Mouse (Mus musculus) v-Abl transformed pro-B cells (cell line): ENCODE results near the gene Tuba1a.
"Not testable (repeated sequence)": the region's sequence is repeated elsewhere in the genome, so short reads cannot be mapped to it uniquely, and the experiment has no call there.

Experiments used
- in situ Hi-C, 2 experiments: fragments of 400-800 bp; cut with MboI; formaldehyde crosslinking; loops; one replicate each; pipeline ENCODE4 v1.15.1; 2025; ENCODE audit not compliant: unreplicated experiment in 2 of 2

The Tuba1a gene

GRCm38 (mm10) chr15:98958901-98959420, 5.5 kb upstream of the Tuba1a start:
- in situ Hi-C loops = no loop called here

GRCm38 (mm10) chr15:98957475-98957874, 4.0 kb upstream of the Tuba1a start:
- in situ Hi-C loops = no loop called here

GRCm38 (mm10) chr15:98956000-98956399, 2.5 kb upstream of the Tuba1a start:
- in situ Hi-C loops = no loop called here

DNA sequence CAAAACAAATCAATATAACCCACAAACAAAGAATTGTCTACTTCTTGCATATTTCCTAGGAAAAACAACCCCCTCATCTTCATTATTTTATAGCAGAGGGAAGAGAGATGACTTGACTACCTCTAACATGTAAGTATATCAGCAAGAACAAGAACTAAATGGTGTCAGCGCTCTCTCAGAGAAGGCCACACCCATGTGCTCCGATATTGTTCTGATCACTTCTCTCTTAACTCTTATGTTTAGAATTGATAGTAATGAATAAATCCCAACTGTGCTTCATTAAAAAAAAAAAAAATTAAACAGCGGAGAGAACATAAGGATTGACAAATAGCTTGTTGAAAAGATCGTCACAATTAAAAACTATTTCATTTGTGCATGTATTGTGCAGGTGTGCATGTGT, 1.8 kb upstream of the Tuba1a start:
- in situ Hi-C loops = no loop called here

DNA sequence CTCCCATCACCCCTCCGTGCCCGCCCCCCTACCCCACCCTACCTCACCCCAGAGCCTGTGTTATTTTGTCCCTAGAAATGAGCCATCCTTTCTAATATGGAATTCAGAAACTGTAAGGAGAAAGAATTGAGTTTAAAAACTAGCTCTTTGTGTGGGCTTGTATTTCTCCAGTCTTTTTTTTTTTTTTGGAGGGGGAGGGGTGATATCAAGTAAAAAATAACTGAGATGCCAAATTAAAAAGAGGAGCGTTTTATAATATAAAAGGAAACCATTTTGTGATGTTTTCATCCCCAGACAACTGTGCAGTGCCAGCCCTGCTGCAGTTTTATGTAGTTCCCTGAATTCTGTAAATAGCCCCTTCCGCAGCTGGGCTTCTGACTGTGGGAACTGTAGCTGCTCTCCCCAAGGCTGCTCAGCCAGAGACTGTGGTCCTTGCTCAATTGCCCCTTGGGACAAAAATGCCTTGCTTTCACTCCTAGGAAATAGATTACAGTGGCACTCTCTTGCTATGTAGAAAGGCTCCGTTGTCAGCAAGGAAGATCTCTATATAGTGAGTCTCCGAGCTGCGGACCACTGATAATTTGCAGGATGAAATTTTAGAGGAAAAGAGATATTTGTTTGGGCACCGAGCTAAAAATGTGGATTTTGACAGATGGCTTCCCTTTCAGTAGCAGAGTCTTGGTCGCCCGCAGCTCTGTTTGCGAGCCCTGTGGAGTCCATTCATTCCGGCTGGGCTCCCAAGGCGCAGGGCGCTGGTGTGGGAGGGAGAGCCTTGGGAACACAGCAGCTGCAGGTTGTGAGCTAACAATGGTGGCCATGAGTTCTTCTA, 1.1 kb upstream of the Tuba1a start:
- in situ Hi-C loops = no loop called here

DNA sequence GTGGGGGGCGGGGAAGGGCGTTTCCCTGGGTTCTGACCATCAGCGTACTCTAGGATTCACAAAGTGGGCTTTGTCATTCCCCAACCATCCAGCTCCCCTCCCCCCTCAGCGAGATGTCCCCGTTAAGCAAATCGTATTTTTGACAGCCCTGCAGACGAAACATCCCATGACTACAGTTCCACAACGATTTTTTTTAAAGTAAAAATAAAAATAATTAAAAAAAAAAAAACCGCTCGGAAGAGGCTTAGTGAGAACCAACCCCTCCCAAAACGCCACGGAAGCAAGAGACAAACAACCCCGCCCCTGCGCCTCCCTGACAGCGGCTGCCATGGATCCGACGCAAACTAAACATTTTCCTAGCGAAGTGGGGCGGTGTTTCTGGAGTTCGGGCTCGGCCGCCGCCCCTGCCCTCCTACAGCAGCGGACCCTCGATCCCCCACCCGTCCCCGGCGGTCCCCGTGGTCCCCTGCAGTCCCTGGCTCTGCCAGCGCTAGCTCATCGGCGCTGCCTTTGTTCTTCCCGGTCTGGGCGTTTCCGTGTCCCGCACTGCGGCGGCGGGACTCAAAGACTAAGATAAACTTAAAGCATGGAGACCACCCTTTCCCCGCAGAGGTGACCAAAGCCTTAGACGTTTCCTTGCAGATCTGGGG, 627 bp downstream of the Tuba1a start:
- in situ Hi-C loops = no loop called here

GRCm38 (mm10) chr15:98952063-98952455, 1.4 kb downstream of the Tuba1a start:
- in situ Hi-C loops = no loop called here

DNA sequence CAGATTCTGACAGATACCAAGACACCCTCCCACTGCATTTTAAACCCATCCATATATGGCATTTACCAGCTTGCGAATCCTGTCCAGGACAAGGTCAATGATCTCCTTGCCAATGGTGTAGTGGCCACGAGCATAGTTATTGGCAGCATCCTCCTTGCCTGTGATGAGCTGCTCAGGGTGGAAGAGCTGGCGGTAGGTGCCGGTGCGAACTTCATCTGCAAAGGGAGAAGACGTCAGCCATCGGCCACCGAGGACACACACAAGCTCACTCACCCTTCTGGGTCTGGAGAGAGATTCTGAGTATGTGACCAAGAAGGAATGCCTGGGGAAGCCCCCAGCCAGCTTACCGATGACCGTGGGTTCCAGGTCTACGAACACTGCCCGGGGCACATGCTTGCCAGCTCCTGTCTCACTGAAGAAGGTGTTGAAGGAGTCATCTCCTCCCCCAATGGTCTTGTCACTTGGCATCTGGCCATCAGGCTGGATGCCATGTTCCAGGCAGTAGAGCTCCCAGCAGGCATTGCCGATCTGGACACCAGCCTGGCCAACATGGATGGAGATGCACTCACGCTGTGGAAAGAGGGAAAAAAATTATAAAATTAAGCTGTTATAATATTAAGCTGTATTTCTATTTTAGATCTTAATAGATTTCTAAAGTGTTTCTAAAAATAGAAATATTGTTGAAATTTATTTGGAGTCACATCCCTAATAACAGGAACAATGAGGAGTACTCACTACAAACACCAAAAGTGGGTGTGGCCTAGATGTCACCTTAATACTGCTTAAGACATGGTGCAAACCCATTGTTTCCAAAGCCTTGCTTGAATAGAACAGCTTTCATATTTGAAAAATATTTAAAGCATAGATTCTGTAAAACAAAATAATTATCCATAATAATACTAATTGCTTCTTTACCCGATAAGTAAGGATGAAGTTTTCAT, 2.1 kb downstream of the Tuba1a start:
- in situ Hi-C loops = not testable (repeated sequence)

DNA sequence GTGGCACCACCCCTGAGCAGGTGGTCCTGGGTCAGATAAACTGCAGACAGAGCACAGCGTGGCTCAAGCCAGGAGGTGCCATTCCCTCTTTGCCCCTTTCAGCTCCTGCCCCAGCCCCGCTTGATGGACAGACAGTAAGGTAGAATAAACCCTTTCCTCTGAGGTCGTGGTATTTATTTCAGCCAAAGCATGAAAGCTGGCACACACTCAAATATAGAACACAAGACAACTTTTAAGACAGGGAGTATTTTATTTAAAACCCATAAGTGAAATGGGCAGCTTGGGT, 4.0 kb downstream of the Tuba1a start:
- in situ Hi-C loops = loop anchor here in 1 of 2 experiments (5.0 kb wide), 1 partner anchor 33 kb away; no protein-coding TSS in a partner anchor

DNA sequence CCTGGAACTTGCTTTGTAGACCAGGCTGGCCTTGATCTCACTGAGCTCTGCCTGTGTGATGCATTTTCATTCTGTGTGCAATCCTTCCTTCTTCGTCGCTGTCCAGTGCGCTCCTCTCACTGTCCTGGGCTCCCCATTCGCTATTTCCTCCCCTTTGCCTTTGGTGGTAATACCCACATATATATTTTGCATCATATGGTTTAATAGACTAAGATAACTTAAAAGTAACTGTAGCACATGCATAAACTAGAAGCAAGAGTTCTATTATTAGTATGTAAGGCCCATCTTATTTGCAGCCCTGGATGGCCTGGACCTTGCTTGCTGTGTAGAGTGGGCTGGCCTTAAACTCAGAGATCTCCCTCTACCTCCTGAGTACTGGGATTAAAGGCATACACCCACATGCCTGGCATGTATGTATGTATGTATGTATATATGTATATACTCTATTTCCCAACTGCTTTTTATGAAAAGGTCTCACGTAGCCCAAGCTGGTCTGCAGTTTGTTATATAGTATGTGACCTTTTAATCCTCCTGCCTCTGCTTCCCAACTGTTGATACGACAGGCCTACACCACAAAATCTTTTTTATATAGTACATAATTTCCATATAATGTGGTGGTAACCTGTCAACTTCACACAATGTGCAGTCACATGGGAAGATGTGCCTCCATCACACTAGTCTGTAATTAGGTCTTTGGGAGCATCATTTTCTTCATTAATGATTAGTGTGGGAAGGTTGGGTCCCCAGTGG, 4.5 kb downstream of the Tuba1a start:
- in situ Hi-C loops = loop anchor here in 1 of 2 experiments (5.0 kb wide), 1 partner anchor 33 kb away; no protein-coding TSS in a partner anchor

DNA sequence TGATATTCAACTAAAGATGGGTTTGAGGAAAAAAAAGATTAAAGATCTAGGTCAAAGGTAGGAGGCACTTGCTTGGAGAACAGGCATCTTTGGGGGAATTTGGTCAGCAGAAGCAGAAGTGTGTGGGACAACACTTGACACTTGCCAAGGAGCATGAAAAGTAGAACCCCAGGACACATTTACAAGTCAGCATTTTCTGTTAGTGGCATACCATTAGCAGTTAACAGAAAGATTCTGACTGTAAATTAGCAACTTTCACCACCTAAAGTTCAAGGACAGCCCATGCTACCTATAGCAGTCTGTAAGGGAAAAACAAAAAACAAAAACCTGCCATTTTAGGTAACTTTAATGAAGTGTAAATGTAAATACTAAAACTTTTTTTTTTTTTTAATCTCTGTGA, 5.1 kb downstream of the Tuba1a start:
- in situ Hi-C loops = loop anchor here in 1 of 2 experiments (5.0 kb wide), 1 partner anchor 34 kb away; no protein-coding TSS in a partner anchor

DNA sequence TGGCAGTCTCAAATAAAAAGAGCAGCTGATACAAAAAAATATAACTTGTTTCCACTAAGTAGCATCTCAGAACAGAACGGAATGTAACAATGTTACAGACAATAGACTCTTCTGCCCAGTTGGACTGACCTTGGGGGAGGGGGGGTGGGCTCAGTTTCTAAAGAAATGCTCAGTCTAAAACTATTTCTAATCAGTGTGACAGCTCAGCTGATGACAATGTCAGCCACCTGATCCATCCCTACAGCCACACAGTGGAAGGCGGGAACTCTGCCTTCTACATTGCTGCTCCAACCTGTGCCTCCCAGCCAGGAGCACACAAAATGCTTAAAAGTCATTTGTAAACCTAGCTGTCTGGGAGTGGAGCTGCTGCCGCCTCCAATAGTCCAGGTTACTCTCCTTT, 5.6 kb downstream of the Tuba1a start:
- in situ Hi-C loops = loop anchor here in 1 of 2 experiments (5.0 kb wide), 1 partner anchor 34 kb away; no protein-coding TSS in a partner anchor

DNA sequence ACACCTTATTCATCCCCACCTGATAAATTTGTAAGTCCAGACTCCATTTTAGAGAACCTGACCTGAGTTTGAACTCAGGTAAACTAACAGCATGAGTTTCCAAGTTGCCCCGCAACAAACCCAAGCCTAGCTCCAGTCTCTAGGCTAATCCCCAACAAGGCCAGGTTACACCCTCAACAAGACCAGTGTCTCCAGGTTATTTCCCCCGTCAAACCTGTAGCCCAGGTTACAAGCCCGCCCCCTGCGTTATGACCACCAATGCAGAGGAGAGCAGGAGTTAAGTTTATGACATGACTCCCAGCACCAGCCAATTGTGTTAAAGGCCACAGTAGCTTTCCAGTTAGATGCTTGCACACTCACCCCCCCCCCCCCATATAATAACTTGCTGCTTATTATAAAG, 10.4 kb downstream of the Tuba1a start:
- in situ Hi-C loops = no loop called here

DNA sequence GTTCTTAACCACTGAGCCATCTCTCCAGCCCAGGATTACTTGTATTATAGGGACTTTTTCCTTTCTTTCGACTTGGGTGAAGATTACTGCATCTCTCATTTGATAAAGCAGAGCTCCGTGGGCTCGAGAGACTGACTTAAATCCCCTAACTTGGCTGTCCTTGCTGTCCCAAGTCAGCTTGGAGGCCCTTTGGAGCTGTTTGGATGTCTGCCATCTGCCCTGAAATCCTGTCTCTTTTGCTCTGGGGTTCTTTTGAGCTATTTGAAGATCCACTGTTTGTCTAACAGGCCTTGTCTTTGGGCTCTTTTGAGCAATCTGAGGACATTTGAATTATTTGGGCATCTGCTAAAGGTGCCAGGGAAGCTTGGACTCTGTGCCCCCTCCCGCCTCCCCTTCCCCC, 11.4 kb downstream of the Tuba1a start:
- in situ Hi-C loops = no loop called here

DNA sequence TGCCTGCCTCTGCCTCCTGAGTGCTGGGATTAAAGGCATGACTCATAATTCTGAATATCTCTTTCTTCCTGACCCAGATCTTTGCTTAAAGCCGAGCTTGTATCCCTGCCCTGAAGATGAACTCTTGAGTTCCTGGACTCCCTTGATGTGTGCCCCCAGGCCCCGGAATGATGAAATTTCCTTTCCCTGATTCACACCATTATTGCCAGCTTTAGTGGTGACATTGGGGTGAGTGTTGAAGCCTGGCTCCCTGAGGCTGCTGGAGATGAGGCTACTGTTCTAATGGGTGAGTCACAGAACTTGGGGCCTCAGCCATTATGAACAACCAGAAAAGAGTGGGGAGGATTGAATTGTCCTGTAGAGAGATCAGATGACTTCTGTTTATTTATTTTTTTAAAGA, 12.0 kb downstream of the Tuba1a start:
- in situ Hi-C loops = no loop called here

- in situ Hi-C loops = no loop called here
Measured at GRCm38 (mm10) chr15:98940816-98941215, 12.7 kb downstream of the Tuba1a start.

- in situ Hi-C loops = no loop called here
Measured at GRCm38 (mm10) chr15:98934217-98934839, 19.2 kb downstream of the Tuba1a start, which contains the start of gene Tuba1b. Gene Tuba1b, minus strand, starts transcription at chr15:98934565.

GRCm38 (mm10) chr15:98933833-98934216, 19.7 kb downstream of the Tuba1a start:
- in situ Hi-C loops = no loop called here

- in situ Hi-C loops = not testable (repeated sequence)
Measured at GRCm38 (mm10) chr15:98933004-98933671, 20.4 kb downstream of the Tuba1a start.
